Mouse (Mus musculus) large intestine, adult 2 months (tissue): ENCODE measurements around the gene Masp2. TPM values are rescaled to one million over a fixed set of nuclear protein-coding genes. Genes with fewer than 3 reads are reported as not detected.
A peak's percentile ranks its signal among the peaks of the same experiment; 100 is the strongest.

ENCODE experiments used
- DNase-seq: peaks from one replicate; pipeline ENCODE4 v3.0.0-alpha.2; 2012; ENCODE audit warnings: low read depth, low spot score
- WGBS: fragments of 180-500 bp; shearing (Covaris S2); methylation state at CpG from one replicate; pipeline ENCODE4 v1.1.7; 2018; 5-methylcytosine and 5-hydroxymethylcytosine counted together
- polyA plus RNA-seq: library from polyadenylated mRNA; depleted of rRNA; stranded (reverse); fragments of >200 nt; gene quantifications from 2 replicates; pipeline ENCODE4 v1.2.3, GENCODE M21; 2012

The Masp2 gene
- polyA plus RNA-seq, 1 experiment = not detected

- WGBS = 65% methylated on average over 3 of the region's 3 CpGs
These were observed 29.8 kb downstream of the Masp2 start for GRCm38 (mm10) chr4:148632013-148632692.

GRCm38 (mm10) chr4:148633395-148634061, 31.2 kb downstream of the Masp2 start:
- no peak for DNase-seq
- 39% methylated on average over 2 of the region's 2 CpGs for WGBS

More at GRCm38 (mm10) chr4:148632013-148632692, 29.8 kb downstream of the Masp2 start:
- DNase-seq = no peak

- no peak for DNase-seq
- 74% methylated on average over 2 of the region's 2 CpGs for WGBS
These were observed 33.0 kb downstream of the Masp2 start for GRCm38 (mm10) chr4:148635309-148635708.

- 37% methylated on average over 9 of the region's 9 CpGs for WGBS
- no peak for DNase-seq
These were observed 35.9 kb downstream of the Masp2 start for GRCm38 (mm10) chr4:148638302-148638701.

GRCm38 (mm10) chr4:148639455-148639854, 37.1 kb downstream of the Masp2 start:
- WGBS = 26% methylated on average over 2 of the region's 2 CpGs
- peak; percentile 73 for DNase-seq

- no peak for DNase-seq
- 81% methylated on average over 5 of the region's 5 CpGs for WGBS
These were observed 38.8 kb downstream of the Masp2 start for GRCm38 (mm10) chr4:148641121-148641520.

- WGBS = 40% methylated on average over 15 of the region's 15 CpGs
- DNase-seq = no peak
These were observed 41.2 kb downstream of the Masp2 start, which contains the start of gene Gm572 for GRCm38 (mm10) chr4:148643291-148644156. Gm572 (plus strand) TSS chr4:148643317.

- DNase-seq = peak; percentile 88
- WGBS = 5% methylated on average over 9 of the region's 9 CpGs
These were observed 41.8 kb downstream of the Masp2 start for GRCm38 (mm10) chr4:148644157-148644511.

GRCm38 (mm10) chr4:148644926-148645325, 42.6 kb downstream of the Masp2 start:
- 81% methylated on average over 6 of the region's 6 CpGs for WGBS
- DNase-seq = no peak

- 8% methylated on average over 11 of the region's 11 CpGs for WGBS
- peak; percentile 55 for DNase-seq
These were observed 44.3 kb downstream of the Masp2 start for GRCm38 (mm10) chr4:148646616-148647015.

GRCm38 (mm10) chr4:148649309-148649708, 47.0 kb downstream of the Masp2 start:
- DNase-seq = no peak
- 84% methylated on average over 3 of the region's 3 CpGs for WGBS

- DNase-seq = peak; percentile 82
- 27% methylated on average over 9 of the region's 9 CpGs for whole genome bisulfite sequencing
These were observed 48.7 kb downstream of the Masp2 start for GRCm38 (mm10) chr4:148651045-148651444.

- 90% methylated on average over 18 of the region's 18 CpGs for WGBS
- peak; percentile 40 for DNase-seq
These were observed 52.5 kb downstream of the Masp2 start for GRCm38 (mm10) chr4:148654701-148655398.

GRCm38 (mm10) chr4:148656691-148657258, 54.4 kb downstream of the Masp2 start:
- no peak for DNase-seq
- WGBS = 23% methylated on average over 15 of the region's 15 CpGs

- no peak for DNase-seq
- 83% methylated on average over 13 of the region's 13 CpGs for WGBS
These were observed 55.4 kb downstream of the Masp2 start for GRCm38 (mm10) chr4:148657776-148658175.

- 67% methylated on average over 3 of the region's 3 CpGs for WGBS
- DNase-seq = no peak
These were observed 57.8 kb downstream of the Masp2 start for GRCm38 (mm10) chr4:148660174-148660573.

GRCm38 (mm10) chr4:148662168-148662965, 60.0 kb downstream of the Masp2 start:
- WGBS = 25% methylated on average over 21 of the region's 21 CpGs
- peak; percentile 50 for DNase-seq

- DNase-seq = no peak
- 63% methylated on average over 7 of the region's 7 CpGs for WGBS
These were observed 61.0 kb downstream of the Masp2 start for GRCm38 (mm10) chr4:148663326-148663725.

GRCm38 (mm10) chr4:148664021-148664420, 61.7 kb downstream of the Masp2 start:
- 44% methylated on average over 6 of the region's 6 CpGs for WGBS
- DNase-seq = no peak
